Mouse (Mus musculus): ENCODE results near the gene Olfr370. TPM values are rescaled to one million over a fixed set of nuclear protein-coding genes. Genes with fewer than 3 reads are reported as not detected.
A peak's percentile ranks its signal among the peaks of the same experiment; 100 is the strongest.

Gene Olfr370
- polyA plus RNA-seq, 1 experiment from 2014 or later, result not detected

DNA sequence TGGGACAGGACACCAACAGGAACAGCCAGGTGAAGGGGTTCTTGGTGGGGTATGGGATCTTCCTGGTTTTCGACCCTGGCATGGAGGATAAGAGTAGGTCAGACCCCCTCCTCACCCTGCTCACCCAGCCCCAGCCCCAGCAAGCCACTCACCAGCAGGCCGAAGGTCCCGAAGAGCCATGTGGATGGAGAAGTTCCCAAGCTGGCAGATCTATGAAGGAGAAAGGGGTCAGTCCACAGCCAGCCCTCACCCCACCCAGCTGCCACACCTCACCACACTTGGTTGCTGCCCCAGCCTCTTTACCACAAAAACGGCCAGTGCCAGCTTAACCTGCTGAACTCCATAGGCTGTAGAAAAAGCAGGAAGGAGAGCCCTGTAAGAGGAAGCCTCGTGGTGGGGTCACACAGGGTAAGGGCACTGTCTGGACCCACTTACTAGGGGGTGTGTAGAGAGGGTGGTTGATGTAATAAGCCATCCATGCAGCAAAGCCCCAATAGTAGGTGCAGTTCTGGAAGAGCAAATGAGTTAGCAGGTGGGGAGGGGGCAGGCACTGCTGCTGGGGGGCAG, 36.7 kb downstream of the Olfr370 start:
- no peak for DNase-seq (ENCODE audit: low spot score)
- no peak overlapping the region for H3K9ac ChIP-seq (ENCODE audit: low read length)
- H3K27ac ChIP-seq (replicated peaks; ENCODE audit: low read depth, low read length), result no peak overlapping the region
- WGBS, result 96% methylated on average over 5 of the region's 5 CpGs
- ATAC-seq (ENCODE audit: insufficient number of reproducible peaks, low FRiP score, low TSS enrichment, low read depth), result no peak
- no peaks in the 10 kb centered on the region for H3K9me3 ChIP-seq (ENCODE audit: control insufficient read depth, low read length)
- H3K4me1 ChIP-seq (ENCODE audit: control insufficient read depth, insufficient read depth, low read length), result peaks cover 14% of the 10 kb centered on the region
- no peaks in the 10 kb centered on the region for H3K27me3 ChIP-seq (ENCODE audit: control insufficient read depth, insufficient read depth, low read length)
- peaks cover 30% of the 10 kb centered on the region for H3K36me3 ChIP-seq (ENCODE audit: control insufficient read depth, insufficient read depth, low read length)
- H3K4me3 ChIP-seq (ENCODE audit: low read depth, low read length), result no peak overlapping the region
- H3K4me2 ChIP-seq (ENCODE audit: low read depth, severe bottlenecking), result no peak overlapping the region

DNA sequence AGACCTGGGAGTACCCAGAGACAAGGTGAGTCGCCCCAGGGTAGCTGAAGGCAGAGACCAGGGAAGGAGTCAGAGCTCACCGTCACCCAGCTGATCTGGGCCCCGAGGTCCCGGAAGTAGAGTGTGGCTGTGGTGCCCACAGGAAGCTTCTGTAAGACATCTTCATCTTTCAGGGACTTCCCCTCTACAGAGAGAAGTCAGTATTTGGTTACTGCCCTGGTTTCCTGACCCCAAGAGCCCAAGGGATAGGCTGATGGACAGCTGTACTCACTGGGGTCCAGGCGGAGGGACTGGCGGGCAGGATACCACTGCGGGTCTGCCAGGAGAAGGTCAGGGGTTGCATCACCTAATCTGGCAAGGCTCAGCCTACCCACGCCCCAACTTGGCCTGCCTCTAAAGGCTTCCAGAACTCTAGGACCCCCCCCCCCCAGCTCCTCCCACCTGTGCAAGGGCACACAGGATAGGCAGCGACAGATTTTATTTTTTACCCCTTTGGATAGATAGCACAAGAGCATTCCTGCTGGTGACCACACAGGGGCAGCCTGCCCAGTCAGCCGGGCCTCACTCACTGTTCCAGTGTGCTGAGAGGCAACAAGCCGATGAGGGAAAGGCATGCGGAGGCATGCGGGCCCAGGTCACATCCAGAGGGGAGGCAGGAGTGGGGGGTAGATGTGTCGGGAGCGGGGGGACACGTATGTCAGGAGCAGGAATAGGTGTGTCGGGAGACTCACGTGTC, 37.7 kb downstream of the Olfr370 start:
- Histone ChIP-seq H3K27me3 (ENCODE audit: control insufficient read depth, insufficient read depth, low read length) (no peaks in the 10 kb centered on the region), H3K4me3 (ENCODE audit: low read depth, low read length) (no peak overlapping the region), H3K27ac (replicated peaks; ENCODE audit: low read depth, low read length) (no peak overlapping the region), H3K4me2 (ENCODE audit: low read depth, severe bottlenecking) (no peak overlapping the region), H3K9ac (ENCODE audit: low read length) (no peak overlapping the region), H3K36me3 (ENCODE audit: control insufficient read depth, insufficient read depth, low read length) (peaks cover 30% of the 10 kb centered on the region), H3K4me1 (ENCODE audit: control insufficient read depth, insufficient read depth, low read length) (peaks cover 17% of the 10 kb centered on the region), H3K9me3 (ENCODE audit: control insufficient read depth, low read length) (no peaks in the 10 kb centered on the region)
- DNase-seq (ENCODE audit: low spot score), result no peak
- ATAC-seq (ENCODE audit: insufficient number of reproducible peaks, low FRiP score, low TSS enrichment, low read depth), result no peak
- WGBS, result 82% methylated on average over 18 of the region's 18 CpGs

DNA sequence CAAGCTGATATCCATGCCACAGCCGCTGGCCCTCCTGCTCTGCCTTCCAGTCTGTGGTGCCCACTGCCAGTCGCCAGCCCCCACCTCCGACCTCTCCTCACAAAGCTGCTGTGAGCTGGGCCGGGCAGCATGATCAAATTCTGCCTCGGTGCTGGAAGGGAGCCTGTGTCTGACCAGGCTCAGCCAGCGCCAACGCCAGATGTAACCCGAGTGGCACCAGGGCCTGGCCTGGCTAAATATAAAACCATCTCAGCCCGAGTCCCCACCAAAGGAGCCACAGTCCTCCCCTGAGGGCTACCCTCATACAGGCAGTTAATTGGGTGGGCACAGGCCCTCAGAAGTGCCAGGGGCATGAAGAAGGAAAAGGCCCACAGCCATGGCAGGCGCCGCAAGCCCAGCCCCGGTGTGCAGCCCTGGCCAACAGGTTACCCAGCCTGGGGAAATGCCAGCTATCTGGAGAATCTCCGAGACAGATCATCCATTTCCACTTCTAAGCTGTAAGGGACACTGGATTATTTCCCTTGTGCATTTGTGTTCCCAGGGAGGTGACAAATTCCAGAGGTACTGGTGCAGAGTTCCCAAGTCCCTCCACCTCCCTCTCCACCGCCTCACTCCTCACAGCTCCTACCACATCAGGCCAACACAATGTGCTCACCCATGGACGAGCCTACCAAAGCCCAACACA, 39.2 kb downstream of the Olfr370 start:
- ATAC-seq (ENCODE audit: insufficient number of reproducible peaks, low FRiP score, low TSS enrichment, low read depth) (no peak), DNase-seq (ENCODE audit: low spot score) (no peak)
- peaks cover 20% of the 10 kb centered on the region for H3K4me1 ChIP-seq (ENCODE audit: control insufficient read depth, insufficient read depth, low read length)
- H3K9ac ChIP-seq (ENCODE audit: low read length), result no peak overlapping the region; the same call in none of the 2 replicates
- no peaks in the 10 kb centered on the region for H3K9me3 ChIP-seq (ENCODE audit: control insufficient read depth, low read length)
- H3K27ac ChIP-seq (replicated peaks; ENCODE audit: low read depth, low read length), result no peak overlapping the region
- H3K4me2 ChIP-seq (ENCODE audit: low read depth, severe bottlenecking), result no peak overlapping the region
- H3K36me3 ChIP-seq (ENCODE audit: control insufficient read depth, insufficient read depth, low read length), result peaks cover 32% of the 10 kb centered on the region
- no peaks in the 10 kb centered on the region for H3K27me3 ChIP-seq (ENCODE audit: control insufficient read depth, insufficient read depth, low read length)
- WGBS, result 87% methylated on average over 15 of the region's 15 CpGs
- H3K4me3 ChIP-seq (ENCODE audit: low read depth, low read length), result no peak overlapping the region

DNA sequence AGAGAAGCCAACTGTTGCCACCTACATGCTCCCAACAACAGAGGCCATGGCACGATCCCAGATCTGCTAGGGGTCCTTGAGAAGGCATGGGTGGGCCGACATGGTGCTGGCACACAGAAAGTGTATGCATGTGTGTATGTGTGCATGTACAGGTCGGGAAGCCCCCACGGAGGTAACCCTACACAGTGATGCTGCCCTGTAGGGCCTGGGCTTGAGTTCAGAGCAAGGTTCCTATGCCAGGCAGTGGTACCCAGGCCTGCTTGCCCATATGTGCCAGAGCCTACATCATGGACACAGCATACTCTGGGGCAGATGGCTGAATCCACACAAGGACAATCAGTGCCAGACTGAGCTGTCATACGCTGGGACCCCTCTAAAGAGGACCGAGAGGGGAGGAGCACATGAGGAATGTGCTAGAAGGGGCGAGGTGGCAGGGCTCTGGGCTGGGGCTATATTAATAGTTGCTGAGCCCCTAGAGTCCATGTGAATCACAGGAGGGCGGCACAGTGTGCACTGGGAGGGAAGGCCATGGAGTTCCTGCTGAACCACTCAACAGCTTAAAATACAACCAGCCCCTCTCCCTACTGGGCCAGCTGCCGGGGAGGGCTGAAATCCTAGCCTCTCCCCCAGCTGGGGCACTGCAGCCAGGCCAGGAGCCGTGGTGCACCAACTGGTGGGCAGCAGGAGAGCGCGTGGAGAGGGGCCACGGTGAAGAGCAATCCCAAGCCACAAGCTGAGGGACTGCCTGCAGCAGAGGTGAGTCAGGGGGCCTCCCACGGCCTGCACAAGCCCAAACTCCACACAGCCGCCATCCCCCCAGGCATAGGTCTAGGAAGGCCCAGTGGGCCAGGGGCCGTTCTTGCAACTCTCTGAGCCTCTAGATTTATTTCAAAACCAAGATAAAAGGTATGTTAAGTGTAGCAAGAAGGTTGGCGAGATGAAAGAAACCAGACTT, 40.3 kb downstream of the Olfr370 start:
- 73% methylated on average over 17 of the region's 17 CpGs for WGBS
- H3K4me3 ChIP-seq (ENCODE audit: low read depth, low read length), result no peak overlapping the region
- peaks cover 20% of the 10 kb centered on the region for H3K4me1 ChIP-seq (ENCODE audit: control insufficient read depth, insufficient read depth, low read length)
- DNase-seq (ENCODE audit: low spot score), result peak; percentile 23
- no peak overlapping the region for H3K27ac ChIP-seq (replicated peaks; ENCODE audit: low read depth, low read length)
- H3K36me3 ChIP-seq (ENCODE audit: control insufficient read depth, insufficient read depth, low read length), result peaks cover 23% of the 10 kb centered on the region
- H3K4me2 ChIP-seq (ENCODE audit: low read depth, severe bottlenecking), result no peak overlapping the region
- no peak for ATAC-seq (ENCODE audit: insufficient number of reproducible peaks, low FRiP score, low TSS enrichment, low read depth)
- no peaks in the 10 kb centered on the region for H3K27me3 ChIP-seq (ENCODE audit: control insufficient read depth, insufficient read depth, low read length)
- no peaks in the 10 kb centered on the region for H3K9me3 ChIP-seq (ENCODE audit: control insufficient read depth, low read length)
- H3K9ac ChIP-seq (ENCODE audit: low read length), result peak overlapping the region; percentile 17

DNA sequence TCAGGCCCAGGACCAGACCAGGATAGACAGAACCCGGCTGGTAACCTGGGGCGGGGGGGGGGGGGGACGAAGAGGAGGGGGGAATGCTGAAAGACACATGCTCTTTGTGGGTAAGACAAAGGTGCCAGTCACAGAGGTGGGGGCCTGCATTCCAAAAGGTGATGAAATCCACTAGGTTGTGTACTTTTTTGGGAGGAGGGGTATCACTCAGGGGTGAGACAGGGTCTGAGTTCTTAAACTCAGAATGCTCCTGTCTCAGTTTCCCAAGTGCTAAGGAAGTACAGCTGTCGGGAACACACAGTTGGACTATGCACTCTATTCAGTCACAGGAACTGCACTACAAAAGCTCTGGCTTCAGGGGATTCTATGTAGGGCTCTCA, 40.9 kb downstream of the Olfr370 start:
- peaks cover 20% of the 10 kb centered on the region for H3K4me1 ChIP-seq (ENCODE audit: control insufficient read depth, insufficient read depth, low read length)
- H3K27ac ChIP-seq (replicated peaks; ENCODE audit: low read depth, low read length), result no peak overlapping the region; the same call in 1 of the 2 replicates
- no peak for ATAC-seq (ENCODE audit: insufficient number of reproducible peaks, low FRiP score, low TSS enrichment, low read depth)
- no peaks in the 10 kb centered on the region for H3K9me3 ChIP-seq (ENCODE audit: control insufficient read depth, low read length)
- DNase-seq (ENCODE audit: low spot score), result no peak
- no peak overlapping the region for H3K4me2 ChIP-seq (ENCODE audit: low read depth, severe bottlenecking)
- peaks cover 20% of the 10 kb centered on the region for H3K36me3 ChIP-seq (ENCODE audit: control insufficient read depth, insufficient read depth, low read length)
- H3K4me3 ChIP-seq (ENCODE audit: low read depth, low read length), result no peak overlapping the region
- 71% methylated on average over 3 of the region's 4 CpGs for whole genome bisulfite sequencing
- H3K9ac ChIP-seq (ENCODE audit: low read length), result no peak overlapping the region
- no peaks in the 10 kb centered on the region for H3K27me3 ChIP-seq (ENCODE audit: control insufficient read depth, insufficient read depth, low read length)

DNA sequence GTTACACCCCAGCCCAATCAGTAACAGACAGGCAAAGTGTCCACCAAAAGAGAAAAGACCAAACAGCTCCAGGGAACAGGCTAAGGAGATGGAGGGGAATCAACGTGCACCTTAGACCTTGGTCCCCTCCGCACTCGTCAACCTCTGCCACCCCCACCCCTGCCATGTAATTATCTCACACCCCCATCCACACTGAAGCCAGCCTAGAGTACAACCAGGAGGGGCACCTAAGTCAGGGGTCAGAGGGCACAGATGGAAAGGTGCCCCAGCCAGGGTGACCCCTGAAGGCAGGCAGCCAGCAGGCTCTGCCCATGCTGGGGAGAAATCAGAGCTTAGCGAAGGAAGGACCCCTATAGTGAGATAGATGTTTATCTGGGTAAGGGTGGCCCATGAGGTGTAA, 41.3 kb downstream of the Olfr370 start:
- no peak overlapping the region for H3K4me2 ChIP-seq (ENCODE audit: low read depth, severe bottlenecking)
- H3K9me3 ChIP-seq (ENCODE audit: control insufficient read depth, low read length), result no peaks in the 10 kb centered on the region
- H3K4me1 ChIP-seq (ENCODE audit: control insufficient read depth, insufficient read depth, low read length), result peaks cover 20% of the 10 kb centered on the region
- ATAC-seq (ENCODE audit: insufficient number of reproducible peaks, low FRiP score, low TSS enrichment, low read depth), result no peak
- H3K27me3 ChIP-seq (ENCODE audit: control insufficient read depth, insufficient read depth, low read length), result no peaks in the 10 kb centered on the region
- peak overlapping the region; percentile 47; the same call in 1 of the 2 replicates for H3K27ac ChIP-seq (replicated peaks; ENCODE audit: low read depth, low read length)
- WGBS, result 56% methylated on average over 4 of the region's 4 CpGs
- H3K9ac ChIP-seq (ENCODE audit: low read length), result no peak overlapping the region
- no peak overlapping the region for H3K4me3 ChIP-seq (ENCODE audit: low read depth, low read length)
- peaks cover 16% of the 10 kb centered on the region for H3K36me3 ChIP-seq (ENCODE audit: control insufficient read depth, insufficient read depth, low read length)
- no peak for DNase-seq (ENCODE audit: low spot score)

DNA sequence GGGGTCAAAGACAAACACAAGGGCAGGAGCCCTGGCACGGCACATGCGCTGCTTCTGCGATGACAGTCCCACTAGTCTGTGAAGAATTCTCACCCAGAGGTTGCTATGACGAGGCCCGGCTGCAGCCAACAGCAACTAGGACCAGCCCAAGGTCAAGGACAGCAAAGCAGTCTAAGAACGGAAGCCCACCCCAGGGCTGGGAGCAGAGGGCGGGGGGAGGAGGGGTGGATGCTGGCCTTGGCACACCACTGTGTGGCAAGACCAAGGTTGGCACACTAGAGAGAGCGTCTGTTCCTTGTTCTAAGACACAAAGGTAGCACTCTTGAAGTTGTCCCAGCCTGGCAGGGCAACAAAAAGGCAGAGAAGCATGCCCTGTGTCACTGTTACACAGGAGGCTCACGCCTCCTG, 41.8 kb downstream of the Olfr370 start:
- WGBS, result 57% methylated on average over 9 of the region's 9 CpGs
- H3K4me1 ChIP-seq (ENCODE audit: control insufficient read depth, insufficient read depth, low read length), result peaks cover 20% of the 10 kb centered on the region
- no peak overlapping the region for H3K4me2 ChIP-seq (ENCODE audit: low read depth, severe bottlenecking)
- ATAC-seq (ENCODE audit: insufficient number of reproducible peaks, low FRiP score, low TSS enrichment, low read depth) (no peak), DNase-seq (ENCODE audit: low spot score) (peak; percentile 20)
- no peak overlapping the region for H3K4me3 ChIP-seq (ENCODE audit: low read depth, low read length)
- no peaks in the 10 kb centered on the region for H3K27me3 ChIP-seq (ENCODE audit: control insufficient read depth, insufficient read depth, low read length)
- H3K27ac ChIP-seq (replicated peaks; ENCODE audit: low read depth, low read length), result 0 out of 2 replicates have a peak overlapping the region, but pooled peaks have one; percentile 30
- no peaks in the 10 kb centered on the region for H3K9me3 ChIP-seq (ENCODE audit: control insufficient read depth, low read length)
- H3K9ac ChIP-seq (ENCODE audit: low read length), result peak overlapping the region; percentile 22; the same call in 1 of the 2 replicates
- peaks cover 11% of the 10 kb centered on the region for H3K36me3 ChIP-seq (ENCODE audit: control insufficient read depth, insufficient read depth, low read length)

Measured in limb, embryonic 11.5 days (tissue).